Mouse (Mus musculus) kidney, embryonic 14.5 days (tissue): ENCODE data around the gene Slc2a3. TPM values are rescaled to one million over a fixed set of nuclear protein-coding genes. Genes with fewer than 3 reads are reported as not detected.
A peak's percentile ranks its signal among the peaks of the same experiment; 100 is the strongest.

Source experiments
- ATAC-seq: fragments of 200-750 bp; cut with Nextera tagmentation; 2 replicates; pipeline ENCODE4 v1.8.0; 2017; ENCODE audit warnings: moderate number of reproducible peaks, mild to moderate bottlenecking, moderate TSS enrichment, moderate library complexity; ENCODE audit not compliant: low FRiP score, low TSS enrichment
- H3K27ac ChIP-seq: fragments of 300-500 bp; sonication (generic); 2 replicates; pipeline ENCODE4 v1.5.1; 2014; ENCODE audit warnings: low read depth, mild to moderate bottlenecking, low read length, moderate library complexity, mixed read lengths
- H3K27me3 ChIP-seq: fragments of 300-500 bp; sonication (generic); 2 replicates; pipeline ENCODE4 v1.6.1; 2014; ENCODE audit warnings: mild to moderate bottlenecking, low read length; ENCODE audit not compliant: control insufficient read depth, insufficient read depth
- H3K36me3 ChIP-seq: fragments of 300-500 bp; sonication (generic); 2 replicates; pipeline ENCODE4 v1.6.1; 2014; ENCODE audit warnings: low read length, mixed read lengths; ENCODE audit not compliant: control insufficient read depth, insufficient read depth
- H3K4me1 ChIP-seq: fragments of 300-500 bp; sonication (generic); 2 replicates; pipeline ENCODE4 v1.6.1; 2014; ENCODE audit warnings: low read length, mixed read lengths; ENCODE audit not compliant: control insufficient read depth, insufficient read depth
- H3K4me2 ChIP-seq: fragments of 300-500 bp; sonication (generic); replicated peaks from 2 replicates; pipeline ENCODE4 v1.6.1; 2014; ENCODE audit warnings: low read depth, mild to moderate bottlenecking, low read length
- H3K4me3 ChIP-seq: fragments of 300-500 bp; sonication (generic); 2 replicates; pipeline ENCODE4 v1.5.1; 2014; ENCODE audit warnings: mild to moderate bottlenecking, low read length
- H3K9ac ChIP-seq: fragments of 300-500 bp; sonication (generic); 2 replicates; pipeline ENCODE4 v1.6.1; 2014; ENCODE audit warnings: low read depth, mild to moderate bottlenecking, low read length, moderate library complexity
- H3K9me3 ChIP-seq: fragments of 300-500 bp; sonication (generic); 2 replicates; pipeline ENCODE4 v1.6.1; 2016; ENCODE audit warnings: low read length; ENCODE audit not compliant: control insufficient read depth
- WGBS: fragments of 180-500 bp; shearing (Covaris S2); extraction: QIAGEN DNeasy Blood & Tissue Kit; methylation state at CpG from one replicate; pipeline ENCODE4 v1.1.7; 2014; 5-methylcytosine and 5-hydroxymethylcytosine counted together
- polyA plus RNA-seq: library from polyadenylated mRNA; unstranded; fragments of >200 nt; fragmentation: Nextera tagmentation; extraction: Ambion mirVana; gene quantifications from 2 replicates; pipeline ENCODE4 v1.2.1, GENCODE M21; 2014

Slc2a3 gene
- polyA plus RNA-seq, 1 experiment from 2014 or later, result 5.8 TPM

DNA sequence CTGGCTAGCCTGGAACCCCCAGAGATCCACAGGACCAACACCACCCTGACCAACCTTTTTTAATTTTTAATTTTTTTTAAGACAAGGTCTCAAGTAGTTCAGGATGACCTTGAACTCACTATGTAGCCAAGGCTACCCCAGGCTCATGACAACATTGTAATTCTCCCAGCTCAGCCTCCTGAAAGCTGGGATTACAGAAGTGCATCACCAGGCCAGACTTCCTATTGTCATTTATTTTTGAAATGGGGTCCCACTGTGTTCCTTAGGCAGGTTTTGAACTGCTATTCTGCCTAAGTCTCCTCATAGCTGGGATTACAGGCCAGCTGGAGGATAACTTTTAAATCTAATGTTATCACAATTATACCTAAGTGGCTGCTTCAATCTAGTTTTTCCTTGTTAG, 39.5 kb downstream of the Slc2a3 start:
- Histone ChIP-seq H3K36me3 (no peaks in the 10 kb centered on the region), H3K27ac (no peak overlapping the region), H3K4me2 (no peak overlapping the region), H3K4me1 (0 out of 2 replicates have a peak, but pooled peaks cover 5% of the 10 kb centered on the region), H3K27me3 (peaks cover 25% of the 10 kb centered on the region), H3K9ac (no peak overlapping the region), H3K4me3 (no peak overlapping the region), H3K9me3 (no peaks in the 10 kb centered on the region)
- ATAC-seq, result no peak

DNA sequence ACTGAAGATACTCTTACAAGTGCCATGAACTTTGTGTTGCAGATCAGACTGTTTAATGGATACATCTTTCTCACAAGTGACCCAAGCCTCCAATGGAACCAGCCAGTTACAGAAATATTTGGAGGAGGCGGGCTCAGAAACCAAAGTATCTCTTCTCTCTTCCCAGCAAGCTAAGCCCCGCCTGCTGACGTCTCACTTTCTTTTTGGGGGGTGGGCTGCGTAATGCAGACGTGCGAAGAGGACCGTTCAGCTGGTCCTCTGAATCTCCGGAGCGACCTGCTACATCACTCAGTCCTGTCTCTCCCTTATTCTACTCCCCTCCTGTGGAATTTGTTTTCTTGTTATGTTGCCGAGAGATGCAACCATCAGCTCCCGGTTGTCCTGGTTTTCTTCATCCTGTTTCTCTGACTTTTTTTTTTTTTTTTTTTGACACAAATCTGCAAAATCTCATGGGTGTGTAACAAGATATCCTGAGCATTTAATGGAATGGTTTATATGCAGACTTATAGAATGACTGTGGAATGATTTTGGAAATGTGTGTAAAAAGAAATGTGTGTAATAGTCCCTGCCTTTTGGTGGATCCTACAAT, 40.3 kb downstream of the Slc2a3 start:
- Histone ChIP-seq H3K27ac (no peak overlapping the region), H3K36me3 (no peaks in the 10 kb centered on the region), H3K27me3 (peaks cover 25% of the 10 kb centered on the region), H3K9me3 (no peaks in the 10 kb centered on the region), H3K4me3 (peak overlapping the region; percentile 30), H3K4me2 (peak overlapping the region; percentile 37), H3K9ac (no peak overlapping the region), H3K4me1 (0 out of 2 replicates have a peak, but pooled peaks cover 5% of the 10 kb centered on the region)
- peak; percentile 59; the same call in 1 of the 2 replicates for ATAC-seq
- WGBS, result 2% methylated on average over 11 of the region's 11 CpGs

DNA sequence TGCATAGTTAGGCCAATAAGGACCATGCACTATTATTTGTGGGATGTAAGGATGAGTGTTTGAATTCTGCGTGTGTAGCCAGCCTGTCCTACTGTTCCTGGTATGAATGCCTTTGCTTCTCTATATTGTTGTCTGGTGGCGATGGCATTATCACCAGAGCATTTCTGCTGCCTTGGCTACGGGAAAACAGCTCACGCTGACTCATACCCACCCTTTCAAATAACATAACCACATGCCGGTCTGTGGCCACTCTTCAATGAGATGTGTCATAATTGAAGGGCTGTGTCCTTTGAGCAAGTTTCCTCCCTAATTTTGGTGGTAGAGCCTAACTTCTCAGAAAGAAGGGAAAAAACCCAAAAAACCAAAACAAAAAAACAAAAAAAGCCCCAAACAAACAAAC, 42.7 kb downstream of the Slc2a3 start:
- H3K4me2 ChIP-seq, result no peak overlapping the region
- H3K4me3 ChIP-seq, result no peak overlapping the region
- no peak overlapping the region for H3K27ac ChIP-seq
- H3K9ac ChIP-seq, result no peak overlapping the region
- no peaks in the 10 kb centered on the region for H3K9me3 ChIP-seq
- WGBS, result 85% methylated on average over 5 of the region's 5 CpGs
- no peaks in the 10 kb centered on the region for H3K4me1 ChIP-seq
- ATAC-seq, result no peak
- no peaks in the 10 kb centered on the region for H3K36me3 ChIP-seq
- peaks cover 10% of the 10 kb centered on the region; the same call in 1 of the 2 replicates for H3K27me3 ChIP-seq

DNA sequence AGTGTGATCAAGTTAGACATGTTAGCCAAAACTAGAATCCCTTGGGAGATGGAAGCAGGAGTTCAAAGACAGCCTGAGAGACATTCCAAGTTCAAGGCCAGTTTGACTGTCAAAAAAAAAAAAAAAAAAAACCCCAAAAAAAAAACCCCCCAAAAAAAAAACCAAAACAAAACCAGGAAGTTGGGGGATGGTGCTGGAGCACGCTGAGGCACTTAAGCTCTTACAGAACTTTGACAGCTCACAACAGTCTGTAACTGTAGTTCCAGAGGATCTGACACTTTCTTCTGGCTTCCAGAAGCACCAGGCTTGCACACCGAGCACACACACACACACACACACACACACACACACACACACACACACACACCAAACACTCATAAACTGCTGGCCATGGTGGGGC, 45.5 kb downstream of the Slc2a3 start:
- ATAC-seq, result no peak
- no peaks in the 10 kb centered on the region for H3K4me1 ChIP-seq
- no peak overlapping the region for H3K4me3 ChIP-seq
- H3K27me3 ChIP-seq, result no peaks in the 10 kb centered on the region
- 41% methylated on average over 2 of the region's 2 CpGs for whole genome bisulfite sequencing
- H3K27ac ChIP-seq, result no peak overlapping the region
- H3K9ac ChIP-seq, result no peak overlapping the region
- H3K9me3 ChIP-seq, result no peaks in the 10 kb centered on the region
- H3K4me2 ChIP-seq, result no peak overlapping the region
- no peaks in the 10 kb centered on the region for H3K36me3 ChIP-seq

DNA sequence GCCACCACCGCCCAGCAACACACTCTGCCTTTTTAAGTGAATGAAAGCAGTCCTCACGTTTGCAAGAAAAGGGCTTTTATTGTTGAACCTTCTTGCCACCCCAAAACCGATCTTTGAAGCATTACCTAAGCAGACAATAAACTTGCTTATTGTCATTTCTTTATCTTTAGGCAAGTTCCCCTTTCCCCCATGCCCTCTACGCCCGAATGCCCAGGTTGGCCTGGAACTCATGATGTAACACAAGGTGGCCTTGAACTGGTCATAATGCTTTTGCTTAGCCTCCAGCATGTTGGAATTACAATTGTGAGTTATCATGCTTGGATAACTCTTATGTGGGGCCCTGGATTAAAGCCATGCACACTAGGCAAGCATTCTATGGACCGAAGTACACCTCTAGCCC, 50.9 kb downstream of the Slc2a3 start:
- WGBS, result 82% methylated on average over 6 of the region's 6 CpGs
- Histone ChIP-seq H3K4me1 (no peaks in the 10 kb centered on the region), H3K4me3 (no peak overlapping the region), H3K9me3 (no peaks in the 10 kb centered on the region), H3K27ac (no peak overlapping the region), H3K9ac (no peak overlapping the region), H3K4me2 (no peak overlapping the region), H3K27me3 (no peaks in the 10 kb centered on the region), H3K36me3 (no peaks in the 10 kb centered on the region)
- no peak for ATAC-seq

DNA sequence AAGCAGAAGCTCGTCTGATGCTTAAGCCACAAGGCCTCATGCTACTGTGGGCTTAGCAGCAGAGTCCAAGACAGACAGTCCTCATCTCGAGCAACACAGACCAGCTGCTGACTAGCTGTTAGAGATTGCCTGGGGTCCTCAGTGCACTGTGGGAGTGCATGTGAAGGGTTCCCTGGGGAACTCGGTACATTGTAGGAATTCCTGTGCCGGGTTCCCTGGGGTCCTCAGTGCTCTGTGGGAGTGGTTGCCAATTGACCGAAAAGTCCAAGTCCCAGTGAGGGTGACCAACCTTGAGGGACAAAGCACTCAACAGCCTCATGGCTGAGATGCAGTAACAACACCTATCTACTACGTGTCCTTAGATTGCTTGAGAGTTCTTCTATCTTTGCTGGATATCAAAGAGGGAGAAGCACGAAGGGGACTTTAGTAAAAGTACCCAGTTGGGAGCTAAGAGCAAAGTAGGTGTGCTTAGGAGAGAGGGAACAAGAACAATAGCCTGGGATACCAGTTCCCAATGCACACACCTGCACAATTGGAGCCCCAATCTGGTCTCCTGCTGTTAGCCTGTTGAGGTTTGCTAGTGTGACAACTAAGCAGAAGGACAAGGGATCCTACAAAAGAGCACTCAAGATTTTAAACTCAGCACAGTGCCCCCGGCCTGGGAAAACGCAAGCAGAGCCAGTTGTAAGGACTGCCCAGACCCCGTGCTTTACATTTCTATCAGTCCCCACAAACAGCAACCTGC, 56.8 kb downstream of the Slc2a3 start:
- Histone ChIP-seq H3K4me2 (no peak overlapping the region), H3K27ac (no peak overlapping the region), H3K4me1 (0 out of 2 replicates have a peak, but pooled peaks cover 8% of the 10 kb centered on the region), H3K9ac (no peak overlapping the region), H3K27me3 (peaks cover 31% of the 10 kb centered on the region), H3K9me3 (no peaks in the 10 kb centered on the region), H3K36me3 (no peaks in the 10 kb centered on the region), H3K4me3 (no peak overlapping the region)
- ATAC-seq, result no peak
- WGBS, result 32% methylated on average over 10 of the region's 10 CpGs

DNA sequence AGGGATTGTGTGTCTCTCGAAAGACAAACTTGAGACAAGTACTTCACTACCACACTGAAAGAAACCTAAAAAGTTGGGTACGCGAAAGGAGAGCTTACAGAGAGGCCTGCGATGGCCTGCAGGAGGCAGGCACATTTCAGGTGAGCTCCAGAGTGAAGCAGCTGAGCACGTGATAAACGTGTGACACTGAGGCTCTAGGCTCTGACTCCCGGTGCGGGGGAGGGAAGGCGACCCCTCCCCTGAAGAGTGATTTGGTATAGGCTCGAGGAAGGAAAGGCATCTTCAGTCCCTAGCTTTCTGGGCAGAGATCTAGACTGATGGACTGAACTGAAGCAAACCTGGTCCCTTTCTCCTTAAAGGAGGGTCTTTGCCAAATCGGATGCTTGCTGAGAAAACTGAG, 58.1 kb downstream of the Slc2a3 start:
- H3K27me3 ChIP-seq, result peaks cover 31% of the 10 kb centered on the region
- 15% methylated on average over 11 of the region's 11 CpGs for WGBS
- no peaks in the 10 kb centered on the region for H3K36me3 ChIP-seq
- H3K9ac ChIP-seq, result no peak overlapping the region
- H3K4me3 ChIP-seq, result no peak overlapping the region
- H3K9me3 ChIP-seq, result no peaks in the 10 kb centered on the region
- no peak overlapping the region for H3K27ac ChIP-seq
- H3K4me2 ChIP-seq, result no peak overlapping the region
- ATAC-seq, result no peak
- 0 out of 2 replicates have a peak, but pooled peaks cover 8% of the 10 kb centered on the region for H3K4me1 ChIP-seq

DNA sequence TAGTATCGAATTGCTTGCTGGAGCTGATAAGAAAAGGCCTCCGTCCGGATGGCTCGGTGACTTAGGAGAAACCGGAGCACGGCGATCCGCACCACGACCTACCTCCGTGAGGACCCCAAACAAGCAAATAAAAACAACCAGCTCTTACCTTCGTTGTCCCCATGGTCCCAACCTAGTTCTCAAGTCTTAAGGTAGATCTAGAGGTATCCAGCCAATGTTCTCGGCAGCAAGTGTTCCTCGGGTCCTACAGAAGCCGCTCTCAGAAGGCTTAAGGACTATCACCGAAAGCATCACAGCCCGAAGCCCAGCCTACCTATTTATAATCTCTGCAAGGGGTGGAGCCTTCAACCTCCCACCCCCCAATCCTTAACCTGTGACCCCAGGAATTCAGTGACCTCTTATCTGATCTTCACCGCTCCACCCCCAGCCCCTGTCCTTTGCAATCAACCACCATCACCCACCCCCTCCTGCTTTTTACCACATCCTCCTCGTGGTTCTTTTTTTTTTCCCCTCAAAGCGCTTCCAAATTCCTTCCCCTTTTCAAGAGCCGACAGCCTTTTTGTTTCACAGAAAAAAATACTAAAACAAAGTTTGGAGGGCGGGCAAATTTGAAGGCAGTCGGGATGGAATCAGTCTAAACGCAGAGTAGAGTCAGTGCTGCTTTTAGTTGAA, 59.1 kb downstream of the Slc2a3 start:
- Histone ChIP-seq H3K4me1 (0 out of 2 replicates have a peak, but pooled peaks cover 8% of the 10 kb centered on the region), H3K9me3 (no peaks in the 10 kb centered on the region), H3K36me3 (no peaks in the 10 kb centered on the region), H3K9ac (peak overlapping the region; percentile 45), H3K4me3 (peak overlapping the region; percentile 49), H3K27me3 (peaks cover 31% of the 10 kb centered on the region), H3K27ac (no peak overlapping the region), H3K4me2 (peak overlapping the region; percentile 71)
- peak; percentile 37; the same call in 1 of the 2 replicates for ATAC-seq
- WGBS, result under 1% methylated on average over 23 of the region's 23 CpGs
